Mouse (Mus musculus): ENCODE measurements around the gene Hoxb9. TPM values are rescaled to one million over a fixed set of nuclear protein-coding genes. Genes with fewer than 3 reads are reported as not detected.
A peak's percentile ranks its signal among the peaks of the same experiment; 100 is the strongest.

The Hoxb9 gene
- polyA plus RNA-seq, 2 experiments from 2014 or later, result 0.15 TPM; not detected in 1

GRCm38 (mm10) chr11:96314671-96315343 is 43.5 kb downstream of the Hoxb9 start:
- ATAC-seq, result no peak

- ATAC-seq, result no peak
These were observed 44.1 kb downstream of the Hoxb9 start for GRCm38 (mm10) chr11:96315344-96315681.

- no peak for ATAC-seq
These were observed 45.7 kb downstream of the Hoxb9 start for GRCm38 (mm10) chr11:96316696-96317607.

GRCm38 (mm10) chr11:96317608-96318367 is 46.5 kb downstream of the Hoxb9 start, which contains the start of gene Hoxb4:
Gene Hoxb4, plus strand, starts transcription at chr11:96318267.
- ATAC-seq, result no peak

- peak; percentile 61 for ATAC-seq
These were observed 47.3 kb downstream of the Hoxb9 start for GRCm38 (mm10) chr11:96318368-96319070.

GRCm38 (mm10) chr11:96319071-96319902 is 48.0 kb downstream of the Hoxb9 start:
- no peak for ATAC-seq

- no peak for ATAC-seq
These were observed 48.7 kb downstream of the Hoxb9 start for GRCm38 (mm10) chr11:96319910-96320309.

- ATAC-seq, result no peak
These were observed 49.4 kb downstream of the Hoxb9 start for GRCm38 (mm10) chr11:96320688-96321087.

GRCm38 (mm10) chr11:96321846-96322245 is 50.6 kb downstream of the Hoxb9 start:
- ATAC-seq, result no peak

GRCm38 (mm10) chr11:96322738-96323137 is 51.5 kb downstream of the Hoxb9 start:
- ATAC-seq, result no peak

- no peak for ATAC-seq
These were observed 51.9 kb downstream of the Hoxb9 start, which contains the start of gene Hoxb3 for GRCm38 (mm10) chr11:96323154-96323553. Gene Hoxb3, plus strand, starts transcription at chr11:96323326.

- ATAC-seq, result no peak
These were observed 52.9 kb downstream of the Hoxb9 start for GRCm38 (mm10) chr11:96324125-96324524.

GRCm38 (mm10) chr11:96324965-96325364 is 53.7 kb downstream of the Hoxb9 start:
- no peak for ATAC-seq

GRCm38 (mm10) chr11:96325747-96326212 is 54.5 kb downstream of the Hoxb9 start:
- no peak for ATAC-seq

Other genes starting within 250 kb of the Hoxb9 start
- gene Gip, start 246.9 kb upstream of the Hoxb9 start, polyA plus RNA-seq (2017; shearing (Covaris generic)), result not detected
- gene Snf8, start 236.6 kb upstream of the Hoxb9 start, polyA plus RNA-seq (2017; shearing (Covaris generic)), result 10 to 100 TPM; 39.3 to 54.1 TPM
- 1 to 10 TPM; 8.5 to 9.1 TPM for gene Ube2z, start 206.1 kb upstream of the Hoxb9 start, polyA plus RNA-seq (2017; shearing (Covaris generic))
- 100 to 1,000 TPM; 362 to 459 TPM for gene Atp5g1, start 195.8 kb upstream of the Hoxb9 start, polyA plus RNA-seq (2017; shearing (Covaris generic))
- not detected for gene Calcoco2, start 159.5 kb upstream of the Hoxb9 start, polyA plus RNA-seq (2017; shearing (Covaris generic))
- under 1 TPM in 1 of 2 experiments, not detected in 1; 0.11 TPM for gene Ttll6, start 137.7 kb upstream of the Hoxb9 start, polyA plus RNA-seq (2017; shearing (Covaris generic))
- not detected for gene Hoxb13, start 77.1 kb upstream of the Hoxb9 start, polyA plus RNA-seq (2017; shearing (Covaris generic))
- not detected for gene Hoxb8, start 10.4 kb downstream of the Hoxb9 start, polyA plus RNA-seq (2017; shearing (Covaris generic))
- gene Hoxb7, start 15.2 kb downstream of the Hoxb9 start, polyA plus RNA-seq (2017; shearing (Covaris generic)), result not detected
- not detected for gene Hoxb6, start 21.0 kb downstream of the Hoxb9 start, polyA plus RNA-seq (2017; shearing (Covaris generic))
- not detected for gene Hoxb5, start 31.9 kb downstream of the Hoxb9 start, polyA plus RNA-seq (2017; shearing (Covaris generic))
- gene Hoxb4, start 46.8 kb downstream of the Hoxb9 start, polyA plus RNA-seq (2017; shearing (Covaris generic)), result 1 to 10 TPM in 1 of 2 experiments, under 1 TPM in 1; 0.98 to 1.1 TPM
- gene Hoxb3, start 51.9 kb downstream of the Hoxb9 start, polyA plus RNA-seq (2017; shearing (Covaris generic)), result not detected
- gene Hoxb2, start 79.1 kb downstream of the Hoxb9 start, polyA plus RNA-seq (2017; shearing (Covaris generic)), result not detected
- not detected for gene Hoxb1, start 94.3 kb downstream of the Hoxb9 start, polyA plus RNA-seq (2017; shearing (Covaris generic))
- gene Skap1, start 193.1 kb downstream of the Hoxb9 start, polyA plus RNA-seq (2017; shearing (Covaris generic)), result 100 to 1,000 TPM; 615 to 687 TPM